Mouse (Mus musculus): Measurements from ENCODE around the gene Adcy6.

DNA sequence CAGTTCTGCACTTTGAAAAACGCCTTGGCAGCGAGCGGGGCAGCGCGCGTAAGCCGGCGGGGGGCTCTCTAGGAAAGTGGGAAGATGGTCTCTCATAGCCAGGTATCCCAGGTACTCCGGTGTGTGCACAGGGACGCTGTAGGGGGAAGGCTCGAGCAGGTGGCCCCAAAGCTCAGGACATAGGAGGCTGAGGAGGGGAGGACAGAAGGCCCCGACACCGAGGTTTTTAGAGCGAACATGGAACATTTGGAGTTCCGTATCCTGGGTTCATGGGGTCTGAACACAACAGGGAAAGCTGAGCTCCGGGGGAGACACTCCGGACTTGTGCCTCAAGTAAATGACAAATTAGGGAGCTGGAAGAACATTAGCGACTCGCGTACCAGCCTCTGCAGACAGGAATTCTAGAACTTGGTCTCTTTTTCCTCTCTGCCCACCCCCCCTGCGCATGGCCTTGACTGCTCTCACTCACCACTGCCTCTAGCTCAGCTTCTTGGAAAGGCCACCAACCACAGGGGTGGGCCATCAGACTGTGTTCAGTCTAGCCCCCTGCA lies 25.5 kb upstream of the Adcy6 start:
- no peak for TF ChIP-seq POLR2A (IDR thresholded peaks at IDR 0.05; ENCODE audit: low read depth, low read length)
- no peak for TF ChIP-seq CTCF (IDR thresholded peaks at IDR 0.05; ENCODE audit: borderline replicate concordance, insufficient read depth, low read length)
